Mouse (Mus musculus) E14TG2a.4 (cell line): ENCODE measurements around the gene Nup107.
"Not testable (repeated sequence)": the region's sequence is repeated elsewhere in the genome, so short reads cannot be mapped to it uniquely, and the experiment has no call there.

Experiments
- H3K27me3 ChIP-seq: 2 replicates; pipeline ENCODE4 v1.6.1; 2014; ENCODE audit warnings: low read length, control low read depth; ENCODE audit not compliant: insufficient read depth
- H3K36me3 ChIP-seq: 2 replicates; pipeline ENCODE4 v1.6.1; 2014; ENCODE audit warnings: low read length, control low read depth; ENCODE audit not compliant: insufficient read depth
- H3K4me1 ChIP-seq: replicated peaks from 2 replicates; pipeline ENCODE4 v1.6.1; 2014; ENCODE audit warnings: low read depth, low read length, control low read depth
- H3K4me3 ChIP-seq: replicated peaks from 2 replicates; pipeline ENCODE4 v1.5.1; 2014; ENCODE audit warnings: mild to moderate bottlenecking, low read length
- H3K9me3 ChIP-seq: 2 replicates; pipeline ENCODE4 v1.6.1; 2014; ENCODE audit warnings: low read length, control low read depth
- CTCF ChIP-seq: conservative IDR thresholded peaks from 2 replicates; pipeline ENCODE4 v1.5.1; 2014; ENCODE audit warnings: low read length
- NANOG ChIP-seq: IDR thresholded peaks from 2 replicates; pipeline ENCODE4 v1.6.1; 2014; ENCODE audit warnings: borderline replicate concordance, low read length, mixed read lengths
- POU5F1 ChIP-seq: IDR thresholded peaks from 2 replicates; pipeline ENCODE4 v1.6.1; 2014; ENCODE audit warnings: low read length, borderline replicate concordance

Nup107 gene

DNA sequence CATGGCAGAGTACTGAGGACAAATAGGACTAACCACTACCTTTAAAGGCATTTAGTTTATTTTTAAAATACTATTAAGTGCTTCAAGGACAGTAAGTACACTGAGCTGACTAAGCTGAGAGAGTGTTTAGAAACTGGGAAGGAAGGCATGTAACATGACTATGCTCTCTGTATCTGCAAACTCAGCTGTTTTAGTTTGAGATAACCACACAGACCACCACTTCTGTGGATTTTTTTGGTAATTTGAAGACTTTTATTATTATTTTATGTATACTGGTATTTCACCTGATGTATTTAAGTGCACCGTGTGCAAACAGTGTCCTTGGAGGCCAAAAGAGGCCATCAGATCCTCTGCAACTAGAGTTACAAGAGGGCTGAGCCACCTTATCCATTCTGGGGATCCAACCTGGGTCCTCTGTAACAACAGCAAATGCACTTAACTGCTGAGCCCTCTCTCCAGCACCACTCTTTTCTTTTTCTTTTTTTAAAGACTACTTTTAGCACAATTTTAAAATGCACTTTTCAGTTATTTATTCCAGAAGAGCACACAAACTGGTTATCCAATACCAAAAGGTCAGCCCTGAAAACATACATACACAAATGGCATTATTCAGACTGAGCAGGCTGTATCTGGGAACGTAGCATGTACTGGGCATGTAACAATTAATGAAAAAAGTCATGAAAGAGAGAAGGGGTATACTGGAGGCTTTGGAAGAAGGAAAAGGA is 85.2 kb downstream of the Nup107 start:
- Histone ChIP-seq H3K9me3 (no peaks in the 10 kb centered on the region), H3K4me1 (peaks cover 74% of the 10 kb centered on the region), H3K36me3 (peaks cover 67% of the 10 kb centered on the region), H3K4me3 (peak overlapping the region; percentile 98), H3K27me3 (no peaks in the 10 kb centered on the region)
- TF ChIP-seq CTCF (no peak), POU5F1 (no peak), NANOG (no peak)

DNA sequence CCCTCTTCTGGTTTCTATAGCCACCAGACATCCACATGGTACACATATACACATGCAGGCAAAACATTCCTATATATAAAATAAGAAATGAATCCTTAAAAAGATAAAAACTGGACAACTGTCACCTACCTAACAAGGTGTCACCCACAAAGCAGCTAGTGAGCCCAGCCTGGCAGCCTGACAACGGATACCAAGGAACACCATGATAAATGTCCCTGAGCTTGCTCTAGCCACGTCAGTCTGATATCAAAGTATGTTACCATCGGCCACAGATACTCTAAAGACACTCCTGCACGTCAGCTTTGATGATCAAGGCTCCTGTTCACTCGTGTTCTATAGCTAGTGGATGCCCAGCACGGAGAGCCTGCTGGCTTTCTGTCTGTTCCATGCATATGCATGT is 86.1 kb downstream of the Nup107 start:
- Histone ChIP-seq H3K9me3 (no peaks in the 10 kb centered on the region), H3K27me3 (no peaks in the 10 kb centered on the region), H3K4me1 (peaks cover 70% of the 10 kb centered on the region), H3K4me3 (peak overlapping the region; percentile 98), H3K36me3 (peaks cover 75% of the 10 kb centered on the region)
- TF ChIP-seq CTCF (no peak), POU5F1 (no peak), NANOG (no peak)

GRCm38 (mm10) chr10:117705806-117706205 is 86.7 kb downstream of the Nup107 start:
- H3K4me3 ChIP-seq, result no peak overlapping the region
- H3K9me3 ChIP-seq, result no peaks in the 10 kb centered on the region
- H3K4me1 ChIP-seq, result peaks cover 68% of the 10 kb centered on the region
- no peaks in the 10 kb centered on the region for H3K27me3 ChIP-seq
- H3K36me3 ChIP-seq, result peaks cover 82% of the 10 kb centered on the region
- TF ChIP-seq NANOG, result no peak
- TF ChIP-seq CTCF, result no peak
- TF ChIP-seq POU5F1, result no peak

DNA sequence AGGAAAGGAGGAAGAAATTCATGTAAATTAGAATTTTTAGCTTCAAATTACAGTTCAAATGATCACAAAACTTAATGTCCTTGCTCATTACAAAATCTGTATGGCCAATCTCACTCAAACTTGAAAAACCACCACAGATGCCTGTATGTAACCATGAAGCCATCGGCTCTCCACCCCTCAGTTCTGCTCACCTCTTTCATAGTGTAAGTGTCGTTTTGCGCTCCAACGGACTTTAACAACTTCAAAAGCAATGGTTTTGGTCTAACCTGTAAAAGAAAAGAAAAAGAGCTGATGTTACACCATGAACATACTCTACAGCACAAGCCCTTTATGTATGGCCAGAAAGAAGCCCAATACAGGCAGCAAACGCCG is 87.6 kb downstream of the Nup107 start:
- Histone ChIP-seq H3K9me3 (no peaks in the 10 kb centered on the region), H3K27me3 (no peaks in the 10 kb centered on the region), H3K4me1 (peaks cover 68% of the 10 kb centered on the region), H3K4me3 (no peak overlapping the region), H3K36me3 (peaks cover 90% of the 10 kb centered on the region)
- TF ChIP-seq CTCF (no peak), POU5F1 (no peak), NANOG (no peak)

DNA sequence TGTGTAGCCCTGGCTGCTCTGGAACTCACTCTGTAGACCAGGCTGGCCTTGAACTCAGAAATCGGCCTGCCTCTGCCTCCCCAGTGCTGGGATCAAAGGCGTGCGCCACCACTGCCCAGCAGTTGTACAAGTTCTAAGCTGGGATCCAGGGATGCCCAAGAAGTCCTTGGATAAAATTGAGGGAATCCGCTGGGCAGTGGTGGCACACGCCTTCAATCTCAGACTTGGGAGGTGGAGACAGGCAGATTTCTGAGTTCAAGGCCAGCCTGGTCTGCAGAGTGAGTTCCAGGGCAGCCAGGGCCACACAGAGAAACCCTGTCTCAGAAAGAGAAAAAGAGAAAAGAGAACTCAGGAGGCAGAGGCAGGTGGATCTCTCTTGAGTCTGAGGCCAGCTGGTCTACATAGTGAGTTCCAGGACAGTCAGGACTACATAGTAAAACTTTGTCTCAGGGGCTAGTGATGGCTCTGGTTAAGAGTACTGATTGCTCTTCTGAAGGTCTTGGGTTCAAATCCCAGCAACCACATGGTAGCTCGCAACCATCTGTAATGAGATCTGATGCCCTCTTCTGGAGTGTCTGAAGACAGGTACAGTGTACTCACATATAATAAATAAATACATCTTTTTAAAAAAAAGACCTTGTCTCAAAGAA is 88.1 kb downstream of the Nup107 start:
- H3K9me3 ChIP-seq, H3K27me3 ChIP-seq, H3K4me3 ChIP-seq: not testable (repeated sequence)
- Histone ChIP-seq H3K4me1 (peaks cover 70% of the 10 kb centered on the region), H3K36me3 (peaks cover 94% of the 10 kb centered on the region)

- H3K9me3 ChIP-seq, result no peaks in the 10 kb centered on the region
- peaks cover 96% of the 10 kb centered on the region for H3K36me3 ChIP-seq
- TF ChIP-seq NANOG, result peak; percentile 54; the same call in 1 of the 2 replicates
- TF ChIP-seq POU5F1, result no peak
- H3K27me3 ChIP-seq, result no peaks in the 10 kb centered on the region
- no peak overlapping the region for H3K4me3 ChIP-seq
- peaks cover 67% of the 10 kb centered on the region for H3K4me1 ChIP-seq
Observed at GRCm38 (mm10) chr10:117703506-117703905, 89.0 kb downstream of the Nup107 start.

DNA sequence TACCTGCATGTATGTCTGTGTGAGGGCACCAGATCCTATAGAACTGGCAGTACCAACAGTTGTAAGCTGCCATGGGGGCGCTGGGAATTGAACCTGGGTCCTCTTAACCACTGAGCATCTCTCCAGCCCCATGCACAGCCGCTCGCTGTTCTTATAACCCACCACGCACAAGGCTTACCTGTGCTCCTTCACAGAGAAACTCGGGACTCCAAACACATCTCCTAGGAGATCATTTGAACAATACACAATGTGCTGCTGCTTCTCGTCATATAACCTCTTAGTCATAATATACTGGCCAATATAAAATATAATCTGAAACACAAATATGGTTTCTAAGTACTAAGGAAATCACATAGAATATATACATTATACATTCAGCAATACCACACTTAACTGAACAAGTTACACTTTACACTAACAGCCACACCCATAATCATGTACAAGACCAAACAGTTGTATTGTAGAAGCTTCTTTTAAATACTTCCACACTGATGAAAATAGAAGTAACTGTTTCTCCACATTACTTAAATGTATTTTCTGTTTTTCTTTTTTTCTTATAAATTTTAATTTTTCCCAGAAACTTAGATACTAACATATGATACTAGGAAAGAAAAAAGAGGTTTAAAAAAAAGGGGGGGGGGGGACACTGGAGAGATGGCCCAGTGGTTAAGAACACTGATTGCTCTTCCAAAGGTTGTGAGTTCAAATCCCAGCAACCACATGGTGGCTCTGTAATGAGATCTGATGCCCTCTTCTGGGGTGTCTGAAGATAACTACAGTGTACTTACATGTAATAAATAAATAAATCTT is 90.3 kb downstream of the Nup107 start:
- no peak for TF ChIP-seq NANOG
- TF ChIP-seq POU5F1, result no peak
- no peak for TF ChIP-seq CTCF
- no peak overlapping the region for H3K4me3 ChIP-seq
- H3K36me3 ChIP-seq, result peaks cover 99% of the 10 kb centered on the region
- no peaks in the 10 kb centered on the region for H3K27me3 ChIP-seq
- H3K9me3 ChIP-seq, result no peaks in the 10 kb centered on the region
- peaks cover 67% of the 10 kb centered on the region for H3K4me1 ChIP-seq

DNA sequence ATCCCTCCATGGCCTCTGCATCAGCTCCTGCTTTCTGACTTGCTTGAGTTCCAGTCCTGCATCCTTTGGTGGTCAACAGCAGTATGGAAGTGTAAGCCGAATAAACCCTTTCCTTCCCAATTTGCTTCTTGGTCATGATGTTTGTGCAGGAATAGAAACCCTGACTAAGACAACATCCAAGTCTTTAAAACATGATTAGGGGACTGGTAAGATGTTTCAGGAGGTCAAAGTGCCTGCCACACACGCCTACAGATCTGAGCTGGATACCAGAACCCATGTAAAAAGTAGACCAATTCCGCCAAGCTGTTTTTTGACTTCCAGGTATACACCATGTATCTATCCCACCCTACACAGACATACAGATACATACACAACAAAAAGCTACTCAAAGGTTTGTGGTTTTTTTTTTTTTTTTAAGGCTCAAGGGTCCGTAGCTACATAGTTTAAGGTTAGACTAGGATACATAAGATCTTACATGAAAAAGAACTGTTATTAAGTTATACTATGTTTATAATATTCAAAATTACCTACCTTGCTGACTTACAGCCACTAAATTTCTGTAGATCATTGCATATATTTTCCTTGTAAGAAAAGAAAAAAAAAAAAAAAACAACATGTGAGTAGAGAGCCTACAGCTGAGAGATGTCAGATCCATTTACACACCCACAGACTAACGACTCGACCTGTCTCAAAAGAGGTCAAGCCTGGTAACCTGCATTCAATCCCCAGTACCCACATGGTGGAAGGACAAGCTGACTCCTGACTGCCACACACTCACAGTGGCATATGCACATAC is 91.3 kb downstream of the Nup107 start:
- H3K4me3 ChIP-seq, result no peak overlapping the region
- TF ChIP-seq POU5F1 (no peak), NANOG (no peak), CTCF (no peak)
- peaks cover 99% of the 10 kb centered on the region for H3K36me3 ChIP-seq
- H3K9me3 ChIP-seq, result no peaks in the 10 kb centered on the region
- H3K4me1 ChIP-seq, result peaks cover 59% of the 10 kb centered on the region
- H3K27me3 ChIP-seq, result no peaks in the 10 kb centered on the region
